Mouse (Mus musculus): Measurements from ENCODE around the gene Eif4a1.

DNA sequence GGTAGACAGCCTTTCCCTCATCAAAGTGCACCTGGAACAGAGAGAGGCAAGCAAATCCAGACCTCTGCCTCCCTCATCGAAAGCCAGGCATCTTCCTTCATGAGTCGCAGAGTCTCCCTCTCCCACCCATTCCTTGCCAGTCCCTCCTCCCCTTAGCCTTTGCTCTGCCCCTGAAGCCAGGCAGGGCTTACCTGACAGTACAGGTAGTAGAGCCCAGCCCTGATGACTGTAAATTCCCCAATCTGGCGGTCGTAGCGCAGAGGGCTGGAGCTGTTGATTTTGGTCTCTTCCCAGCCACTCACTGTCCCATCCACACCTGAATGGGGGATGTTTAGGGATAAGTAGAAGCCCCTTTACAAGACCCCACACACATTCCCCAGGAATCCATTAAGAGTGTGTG lies 14.8 kb upstream of the Eif4a1 start:
- no peak for TF ChIP-seq CTCF (IDR thresholded peaks at IDR 0.05; ENCODE audit: control insufficient read depth, insufficient read depth, insufficient replicate concordance, low read depth, low read length)
- TF ChIP-seq POLR2A (IDR thresholded peaks at IDR 0.05; ENCODE audit: control insufficient read depth, low read depth, low read length) = no peak
